Mouse (Mus musculus) liver, postnatal 0 days (tissue): ENCODE data around the gene B3gnt2.

Experiments
- CTCF ChIP-seq: sonication (generic); IDR thresholded peaks from 2 replicates; pipeline ENCODE4 v1.5.1; 2016; ENCODE audit warnings: antibody characterized with exemption, low read depth
- EP300 ChIP-seq: IDR thresholded peaks from 2 replicates; pipeline ENCODE4 v1.6.1; 2016; ENCODE audit warnings: antibody characterized with exemption, low read depth, mild to moderate bottlenecking

GRCm38 (mm10) chr11:22906453-22906865 is 45.7 kb upstream of the B3gnt2 start:
- TF ChIP-seq CTCF (no peak), EP300 (no peak)
